Mouse (Mus musculus): Measurements from ENCODE around the gene Atg7. TPM values are rescaled to one million over a fixed set of nuclear protein-coding genes. Genes with fewer than 3 reads are reported as not detected.

The Atg7 gene
- polyA plus RNA-seq, 1 experiment from 2014 or later, result 18.7 TPM

DNA sequence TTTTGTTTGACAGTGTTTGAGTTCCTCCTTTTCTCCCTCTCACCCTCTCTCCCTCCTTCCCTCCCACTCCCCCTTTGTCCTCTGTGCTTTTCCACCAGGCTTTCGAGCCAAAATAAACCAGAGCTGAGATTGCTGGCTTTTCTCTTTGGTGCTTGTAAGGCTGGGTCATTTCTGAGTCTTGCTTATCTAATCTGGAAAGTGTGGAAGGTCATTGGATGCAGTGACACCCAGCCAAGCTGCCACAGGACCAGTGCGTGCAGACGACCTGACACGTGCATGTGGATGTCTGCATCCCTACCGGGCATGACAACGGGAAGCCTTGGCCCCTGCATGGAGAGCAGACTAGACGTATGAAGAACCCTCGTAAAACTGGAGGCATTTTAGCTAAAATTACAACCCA, 76.8 kb downstream of the Atg7 start:
- H3K36me3 ChIP-seq, result no peaks in the 10 kb centered on the region

DNA sequence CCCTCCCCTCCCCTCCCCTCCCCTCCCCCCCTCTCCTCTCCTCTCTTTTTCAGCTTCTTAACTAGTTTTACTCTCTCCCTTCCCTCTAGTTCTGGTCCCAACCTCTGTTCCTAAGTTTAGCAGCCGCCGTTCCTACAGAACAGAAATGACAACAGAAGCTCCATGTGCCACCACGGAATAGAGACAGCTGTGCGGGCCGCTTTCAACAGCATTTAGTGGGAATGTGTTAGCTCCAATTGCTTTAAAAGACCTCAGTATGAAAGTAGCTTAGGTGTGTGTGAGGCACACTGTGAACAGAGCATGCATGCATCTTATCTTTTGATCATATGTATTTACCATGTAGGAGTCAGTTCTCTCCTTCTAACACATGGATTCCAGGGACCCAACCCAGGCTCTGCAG, 79.1 kb downstream of the Atg7 start:
- 82% methylated on average over 5 of the region's 5 CpGs for WGBS
- no peak overlapping the region for H3K9ac ChIP-seq
- no peaks in the 10 kb centered on the region for H3K36me3 ChIP-seq
- no peak for ATAC-seq (ENCODE audit: low FRiP score, low read depth)
- H3K4me1 ChIP-seq, result peaks cover 43% of the 10 kb centered on the region
- H3K27ac ChIP-seq, result no peak overlapping the region
- H3K9me3 ChIP-seq, result no peaks in the 10 kb centered on the region
- no peak overlapping the region for H3K4me2 ChIP-seq (replicated peaks)
- H3K4me3 ChIP-seq, result no peak overlapping the region
- no peaks in the 10 kb centered on the region for H3K27me3 ChIP-seq

More for the DNA sequence above, 76.8 kb downstream of the Atg7 start:
- no peak for ATAC-seq (ENCODE audit: low FRiP score, low read depth)
- Histone ChIP-seq H3K9me3 (no peaks in the 10 kb centered on the region), H3K27me3 (no peaks in the 10 kb centered on the region), H3K4me3 (no peak overlapping the region), H3K4me2 (replicated peaks) (no peak overlapping the region), H3K9ac (no peak overlapping the region), H3K4me1 (peaks cover 36% of the 10 kb centered on the region), H3K27ac (no peak overlapping the region)
- WGBS, result 66% methylated on average over 8 of the region's 8 CpGs

DNA sequence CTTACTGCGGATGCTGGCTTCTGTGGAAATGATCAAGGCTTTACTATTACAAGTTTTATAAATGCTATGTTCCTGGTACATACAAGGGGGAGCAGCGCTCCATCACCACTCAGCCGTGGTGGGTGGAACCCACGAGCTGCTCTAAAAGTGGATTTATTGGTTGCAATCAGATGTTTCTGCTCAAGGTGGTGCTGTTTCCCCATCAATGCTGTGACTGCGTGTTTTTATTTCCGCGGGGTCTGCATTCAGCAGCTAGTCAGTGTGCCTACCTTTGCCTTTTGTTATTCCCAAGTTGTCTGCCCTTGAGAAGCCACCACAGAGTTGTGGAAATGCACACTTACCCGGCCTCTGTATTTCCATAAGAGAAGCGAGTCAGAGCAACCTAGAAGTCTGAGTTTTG, 81.0 kb downstream of the Atg7 start:
- 21% methylated on average over 9 of the region's 9 CpGs for WGBS
- peak; percentile 45; the same call in 1 of the 2 replicates for ATAC-seq (ENCODE audit: low FRiP score, low read depth)
- H3K4me2 ChIP-seq (replicated peaks), result no peak overlapping the region

DNA sequence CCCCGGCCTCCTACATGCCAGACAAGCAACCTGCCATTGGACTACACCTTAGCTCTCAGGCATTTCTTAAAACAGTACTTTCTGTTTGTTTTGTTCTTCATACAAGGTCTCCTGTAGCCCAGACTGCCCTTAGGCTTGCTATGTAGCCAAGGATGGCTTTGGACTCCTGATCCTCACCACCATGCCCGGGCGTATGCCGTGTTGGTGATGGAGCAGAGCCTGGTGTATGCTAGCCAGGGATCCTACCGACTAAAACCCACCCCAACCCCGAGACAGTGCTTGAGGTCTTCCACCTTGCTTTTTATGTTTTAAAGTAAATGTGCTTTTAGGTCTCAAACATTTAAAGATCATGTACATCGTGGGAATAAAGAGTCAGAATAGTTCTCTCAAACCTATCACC, 81.5 kb downstream of the Atg7 start:
- H3K36me3 ChIP-seq, result no peaks in the 10 kb centered on the region
- no peak for ATAC-seq (ENCODE audit: low FRiP score, low read depth)
- H3K4me3 ChIP-seq, result no peak overlapping the region
- H3K9me3 ChIP-seq, result no peaks in the 10 kb centered on the region
- 80% methylated on average over 7 of the region's 7 CpGs for WGBS
- no peak overlapping the region for H3K4me2 ChIP-seq (replicated peaks)
- H3K27me3 ChIP-seq, result no peaks in the 10 kb centered on the region
- peak overlapping the region; percentile 15; the same call in 1 of the 2 replicates for H3K9ac ChIP-seq
- no peak overlapping the region for H3K27ac ChIP-seq
- H3K4me1 ChIP-seq, result peaks cover 41% of the 10 kb centered on the region

More for the DNA sequence above, 81.0 kb downstream of the Atg7 start:
- H3K27me3 ChIP-seq, result no peaks in the 10 kb centered on the region
- peaks cover 45% of the 10 kb centered on the region for H3K4me1 ChIP-seq
- H3K4me3 ChIP-seq, result no peak overlapping the region
- no peak overlapping the region for H3K27ac ChIP-seq
- H3K36me3 ChIP-seq, result no peaks in the 10 kb centered on the region
- H3K9ac ChIP-seq, result peak overlapping the region; percentile 15; the same call in 1 of the 2 replicates
- H3K9me3 ChIP-seq, result no peaks in the 10 kb centered on the region

DNA sequence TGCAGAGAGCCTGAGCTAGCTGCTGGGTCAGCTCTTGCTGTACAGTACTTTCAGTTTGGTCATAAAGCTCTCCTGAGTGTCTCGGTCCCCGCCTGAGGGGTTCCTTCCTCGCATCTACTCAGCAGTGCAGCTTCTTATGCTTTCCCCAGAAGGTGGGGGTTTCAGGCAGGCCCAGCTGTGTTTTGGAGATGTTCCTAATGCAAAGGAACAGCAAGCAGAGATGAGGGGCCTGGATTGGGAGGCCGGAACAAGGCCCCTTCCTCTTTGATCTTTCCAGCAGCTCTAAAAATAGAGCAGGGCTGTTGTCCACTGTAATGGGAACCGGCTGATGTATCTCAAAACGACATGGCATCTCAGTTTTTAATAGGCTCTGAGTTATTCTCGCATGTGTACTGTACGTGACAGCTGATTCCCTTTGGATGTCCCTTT, 82.3 kb downstream of the Atg7 start:
- Histone ChIP-seq H3K4me3 (no peak overlapping the region), H3K36me3 (no peaks in the 10 kb centered on the region), H3K9me3 (no peaks in the 10 kb centered on the region), H3K4me2 (replicated peaks) (peak overlapping the region; percentile 27), H3K27ac (peak overlapping the region; percentile 52; the same call in 1 of the 2 replicates), H3K27me3 (no peaks in the 10 kb centered on the region), H3K4me1 (peaks cover 35% of the 10 kb centered on the region), H3K9ac (peak overlapping the region; percentile 43; the same call in 1 of the 2 replicates)
- peak; percentile 34 for ATAC-seq (ENCODE audit: low FRiP score, low read depth)
- WGBS, result 24% methylated on average over 8 of the region's 8 CpGs

DNA sequence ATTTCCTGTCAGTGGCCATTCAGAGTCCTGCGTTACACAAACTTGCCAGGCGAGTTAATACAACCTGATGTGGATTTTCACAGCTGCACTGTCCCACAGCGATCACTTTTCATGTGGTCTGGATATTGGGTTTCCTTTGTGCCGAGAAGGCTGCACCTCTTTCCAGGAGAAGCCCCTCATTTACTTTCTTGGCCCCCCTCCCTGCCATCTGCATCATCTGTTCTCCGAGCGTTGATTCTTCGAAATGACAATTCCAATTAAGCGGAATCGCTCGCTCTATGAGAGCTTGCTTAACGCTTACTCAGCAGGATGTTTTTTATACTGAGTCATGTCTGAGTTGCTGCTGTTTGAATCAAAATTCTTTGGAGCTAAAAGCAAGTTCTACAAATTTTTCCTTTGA, 83.8 kb downstream of the Atg7 start:
- 0 out of 2 replicates have a peak overlapping the region, but pooled peaks have one; percentile 0 for H3K4me2 ChIP-seq (replicated peaks)
- no peak overlapping the region for H3K4me3 ChIP-seq
- H3K27ac ChIP-seq, result no peak overlapping the region
- no peaks in the 10 kb centered on the region for H3K27me3 ChIP-seq
- 0 out of 2 replicates have a peak, but pooled peaks have one; percentile 18 for ATAC-seq (ENCODE audit: low FRiP score, low read depth)
- no peaks in the 10 kb centered on the region for H3K36me3 ChIP-seq
- H3K4me1 ChIP-seq, result peaks cover 35% of the 10 kb centered on the region
- WGBS, result 37% methylated on average over 11 of the region's 11 CpGs
- no peaks in the 10 kb centered on the region for H3K9me3 ChIP-seq
- H3K9ac ChIP-seq, result no peak overlapping the region

DNA sequence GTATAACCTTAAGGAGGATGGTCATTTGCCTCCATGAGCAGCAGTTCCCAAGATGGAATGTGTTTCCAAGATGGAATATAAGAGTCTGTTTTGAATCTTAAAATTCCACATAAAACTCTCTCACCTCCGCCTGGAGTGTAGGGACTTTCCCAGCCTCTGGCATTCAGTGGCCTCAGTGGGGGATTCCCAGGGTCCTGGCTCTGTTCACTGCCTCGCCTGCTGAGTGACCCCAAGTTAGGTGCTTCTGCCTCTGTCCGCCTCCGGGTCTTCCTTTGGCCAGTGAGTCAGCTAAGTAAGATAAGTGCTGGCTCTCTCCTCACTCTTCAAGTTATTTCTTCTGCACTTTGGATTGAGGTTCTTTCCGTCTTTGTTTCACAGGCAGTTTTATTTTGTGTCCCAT, 90.3 kb downstream of the Atg7 start:
- Histone ChIP-seq H3K9ac (no peak overlapping the region), H3K36me3 (no peaks in the 10 kb centered on the region), H3K4me2 (replicated peaks) (no peak overlapping the region), H3K4me1 (peaks cover 31% of the 10 kb centered on the region), H3K27me3 (no peaks in the 10 kb centered on the region), H3K9me3 (no peaks in the 10 kb centered on the region), H3K27ac (no peak overlapping the region), H3K4me3 (no peak overlapping the region)
- 50% methylated on average over 5 of the region's 5 CpGs for WGBS
- no peak for ATAC-seq (ENCODE audit: low FRiP score, low read depth)

DNA sequence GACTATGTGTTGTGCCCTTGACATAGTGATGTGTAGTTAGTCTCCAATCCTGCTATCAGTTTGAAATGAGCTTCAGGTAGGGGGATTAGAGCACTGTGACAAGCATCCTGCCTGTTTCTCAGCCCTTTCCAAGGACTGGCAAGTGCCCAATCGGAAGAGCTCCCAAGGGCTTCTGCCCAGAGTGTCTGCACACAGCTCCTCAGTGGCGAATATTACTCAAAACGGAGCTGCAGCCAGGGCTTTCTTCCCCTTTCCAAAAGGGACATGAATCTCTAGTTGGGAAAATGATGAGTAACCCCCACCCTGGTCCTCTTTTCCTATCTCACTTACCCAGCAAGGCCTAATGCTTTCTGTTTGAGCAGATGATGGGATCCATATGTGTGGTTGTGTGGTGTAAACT, 90.8 kb downstream of the Atg7 start:
- H3K9ac ChIP-seq, result no peak overlapping the region
- H3K4me2 ChIP-seq (replicated peaks), result no peak overlapping the region
- no peaks in the 10 kb centered on the region for H3K36me3 ChIP-seq
- no peak for ATAC-seq (ENCODE audit: low FRiP score, low read depth)
- H3K27me3 ChIP-seq, result no peaks in the 10 kb centered on the region
- no peaks in the 10 kb centered on the region for H3K9me3 ChIP-seq
- WGBS, result 63% methylated on average over 3 of the region's 3 CpGs
- peaks cover 36% of the 10 kb centered on the region for H3K4me1 ChIP-seq
- no peak overlapping the region for H3K4me3 ChIP-seq
- H3K27ac ChIP-seq, result peak overlapping the region; percentile 44; the same call in 1 of the 2 replicates

DNA sequence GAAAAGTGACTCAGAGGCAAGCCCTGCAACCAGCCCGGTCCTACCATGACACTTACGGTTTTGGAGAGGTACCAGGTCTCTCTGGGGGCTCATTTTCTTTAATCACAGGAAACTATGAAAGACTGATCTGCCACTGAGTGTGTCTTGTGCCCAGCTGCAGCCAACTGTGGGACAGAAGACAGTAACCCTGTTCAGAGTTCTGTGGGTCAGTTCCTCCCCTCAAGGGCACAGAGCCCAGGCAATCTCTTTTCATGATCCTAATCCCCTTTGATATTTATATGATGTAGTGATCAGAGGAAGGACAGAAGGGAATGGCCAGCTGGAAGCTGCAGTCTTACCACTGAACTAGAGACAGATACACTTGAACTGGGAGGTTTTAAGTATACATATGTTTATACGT, 92.2 kb downstream of the Atg7 start:
- Histone ChIP-seq H3K27ac (no peak overlapping the region), H3K4me3 (no peak overlapping the region), H3K9me3 (no peaks in the 10 kb centered on the region), H3K4me2 (replicated peaks) (no peak overlapping the region), H3K4me1 (peaks cover 36% of the 10 kb centered on the region), H3K27me3 (no peaks in the 10 kb centered on the region), H3K9ac (no peak overlapping the region), H3K36me3 (peaks cover 8% of the 10 kb centered on the region; the same call in 1 of the 2 replicates)
- 67% methylated on average over 3 of the region's 3 CpGs for WGBS
- no peak for ATAC-seq (ENCODE audit: low FRiP score, low read depth)

DNA sequence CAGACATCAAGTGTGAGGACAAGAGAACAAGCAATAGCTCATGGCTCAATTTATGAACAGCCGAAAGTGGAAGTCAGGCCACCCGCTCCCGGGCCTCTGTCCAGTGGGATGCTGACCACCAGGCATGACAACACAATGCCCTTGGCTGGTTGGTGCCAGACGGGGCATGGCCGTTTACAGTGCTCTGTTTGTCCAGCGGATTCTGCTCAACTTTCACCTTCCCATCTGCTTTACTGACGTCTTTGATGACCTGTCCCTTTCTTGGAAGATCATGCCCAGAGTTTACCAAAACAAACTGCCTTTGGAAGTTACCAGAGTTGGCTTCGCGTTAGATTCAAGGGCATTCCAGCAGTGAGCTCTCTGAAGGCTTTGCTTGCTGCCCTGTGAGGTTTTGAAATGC, 93.5 kb downstream of the Atg7 start:
- H3K4me1 ChIP-seq, result peaks cover 36% of the 10 kb centered on the region
- ATAC-seq (ENCODE audit: low FRiP score, low read depth), result no peak
- no peak overlapping the region for H3K27ac ChIP-seq
- 0 out of 2 replicates have a peak, but pooled peaks cover 7% of the 10 kb centered on the region for H3K9me3 ChIP-seq
- whole genome bisulfite sequencing, result 91% methylated on average over 9 of the region's 9 CpGs
- peaks cover 14% of the 10 kb centered on the region for H3K36me3 ChIP-seq
- no peak overlapping the region for H3K9ac ChIP-seq
- H3K27me3 ChIP-seq, result no peaks in the 10 kb centered on the region
- no peak overlapping the region for H3K4me3 ChIP-seq
- H3K4me2 ChIP-seq (replicated peaks), result no peak overlapping the region

DNA sequence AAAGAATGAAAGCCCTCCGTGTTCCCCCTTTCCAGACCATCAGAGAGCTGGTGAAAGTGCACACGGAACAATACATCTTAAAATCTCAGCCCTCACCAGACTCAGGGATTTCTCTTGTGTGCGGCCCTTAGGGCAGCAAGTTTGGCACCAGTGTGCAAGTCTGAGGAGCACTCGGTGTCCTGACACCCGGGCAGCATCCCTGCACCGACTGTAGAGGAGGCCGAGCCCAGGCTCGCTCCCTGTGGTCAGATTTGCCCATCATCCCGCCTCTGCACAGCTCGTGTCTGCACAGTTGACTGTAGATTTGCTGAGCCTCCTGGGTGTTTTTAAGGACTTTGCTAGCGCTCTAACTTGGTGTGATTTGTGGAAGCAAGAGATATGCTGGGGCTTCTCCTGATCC, 94.3 kb downstream of the Atg7 start:
- WGBS, result 78% methylated on average over 11 of the region's 11 CpGs
- H3K27me3 ChIP-seq, result no peaks in the 10 kb centered on the region
- no peak overlapping the region for H3K27ac ChIP-seq
- peaks cover 36% of the 10 kb centered on the region for H3K4me1 ChIP-seq
- 0 out of 2 replicates have a peak, but pooled peaks cover 7% of the 10 kb centered on the region for H3K9me3 ChIP-seq
- no peak overlapping the region for H3K9ac ChIP-seq
- peaks cover 16% of the 10 kb centered on the region for H3K36me3 ChIP-seq
- H3K4me2 ChIP-seq (replicated peaks), result no peak overlapping the region
- H3K4me3 ChIP-seq, result no peak overlapping the region
- no peak for ATAC-seq (ENCODE audit: low FRiP score, low read depth)

DNA sequence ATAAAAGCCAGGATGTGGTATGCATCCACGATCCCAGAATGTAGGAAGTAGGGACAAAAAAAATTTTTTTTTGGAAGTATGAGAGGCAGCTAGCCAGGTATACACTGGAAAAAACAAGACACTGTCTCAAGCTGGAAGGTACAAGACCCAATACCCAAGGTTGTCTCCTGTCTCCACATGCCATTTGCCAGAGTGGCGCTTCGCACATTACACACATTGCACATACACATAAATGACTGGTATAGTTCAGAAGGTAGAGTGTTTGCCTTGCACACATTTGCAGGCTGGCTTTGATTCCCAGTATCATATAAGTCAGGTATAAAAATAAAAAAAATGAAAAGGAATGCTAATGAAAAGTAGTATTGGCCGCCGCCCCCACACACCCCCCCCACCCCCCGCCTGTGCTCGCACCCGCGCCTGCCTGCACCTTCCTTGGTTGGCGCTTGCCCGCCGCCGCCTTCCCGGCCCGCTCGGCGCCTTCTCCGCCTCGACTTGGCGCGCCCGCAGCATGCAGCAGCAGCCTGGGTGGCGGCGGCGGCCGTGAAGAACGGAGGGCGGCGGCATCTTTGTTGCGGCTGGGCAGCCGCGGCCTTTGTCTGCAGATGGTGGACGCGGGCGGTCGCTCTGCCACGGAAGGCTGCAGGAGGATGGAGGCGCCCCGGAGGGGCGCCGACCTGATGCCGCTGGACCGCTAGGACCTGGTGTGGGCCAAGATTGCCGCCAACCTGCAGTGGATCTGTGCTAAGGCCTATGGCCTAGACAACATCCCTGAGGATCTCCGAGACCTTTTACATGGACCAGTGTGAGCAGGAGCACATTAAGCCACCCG, 95.2 kb downstream of the Atg7 start:
- Histone ChIP-seq H3K36me3 (peaks cover 21% of the 10 kb centered on the region), H3K9ac (peak overlapping the region; percentile 70), H3K4me3 (peak overlapping the region; percentile 39), H3K4me2 (replicated peaks) (peak overlapping the region; percentile 65), H3K4me1 (peaks cover 29% of the 10 kb centered on the region), H3K9me3 (0 out of 2 replicates have a peak, but pooled peaks cover 7% of the 10 kb centered on the region), H3K27ac (no peak overlapping the region), H3K27me3 (no peaks in the 10 kb centered on the region)
- peak; percentile 14; the same call in 1 of the 2 replicates for ATAC-seq (ENCODE audit: low FRiP score, low read depth)
- 19% methylated on average over 46 of the region's 46 CpGs for WGBS
